Mouse (Mus musculus): ENCODE results near the gene Acot12.

Gene Acot12

GRCm38 (mm10) chr13:91741280-91742047 lies at the start of gene Acot12:
Acot12 (plus strand) TSS chr13:91741512.
- DNase-seq (ENCODE audit: low read depth, low spot score) = no peak

- no peak for DNase-seq (ENCODE audit: low read depth, low spot score)
These were observed 47.7 kb upstream of the Acot12 start for GRCm38 (mm10) chr13:91693615-91694014.

- no peak for DNase-seq (ENCODE audit: low read depth, low spot score)
These were observed 45.9 kb upstream of the Acot12 start for GRCm38 (mm10) chr13:91695406-91695805.

GRCm38 (mm10) chr13:91696109-91696645 lies 45.1 kb upstream of the Acot12 start:
- no peak for DNase-seq (ENCODE audit: low read depth, low spot score)

GRCm38 (mm10) chr13:91697011-91697410 lies 44.3 kb upstream of the Acot12 start:
- DNase-seq (ENCODE audit: low read depth, low spot score) = peak; percentile 24

GRCm38 (mm10) chr13:91702337-91702736 lies 39.0 kb upstream of the Acot12 start:
- DNase-seq (ENCODE audit: low read depth, low spot score) = no peak

GRCm38 (mm10) chr13:91719487-91719886 lies 21.8 kb upstream of the Acot12 start:
- no peak for DNase-seq (ENCODE audit: low read depth, low spot score)

- DNase-seq (ENCODE audit: low read depth, low spot score) = no peak
These were observed 18.1 kb upstream of the Acot12 start for GRCm38 (mm10) chr13:91723108-91723735.

GRCm38 (mm10) chr13:91723736-91724119 lies 17.6 kb upstream of the Acot12 start:
- no peak for DNase-seq (ENCODE audit: low read depth, low spot score)

- DNase-seq (ENCODE audit: low read depth, low spot score) = no peak
These were observed 17.1 kb upstream of the Acot12 start for GRCm38 (mm10) chr13:91724211-91724610.

- DNase-seq (ENCODE audit: low read depth, low spot score) = no peak
These were observed 16.2 kb upstream of the Acot12 start for GRCm38 (mm10) chr13:91725130-91725529.

GRCm38 (mm10) chr13:91727899-91728298 lies 13.4 kb upstream of the Acot12 start:
- no peak for DNase-seq (ENCODE audit: low read depth, low spot score)

- DNase-seq (ENCODE audit: low read depth, low spot score) = no peak
These were observed 4.1 kb upstream of the Acot12 start for GRCm38 (mm10) chr13:91737191-91737590.

GRCm38 (mm10) chr13:91740851-91741250 lies 461 bp upstream of the Acot12 start:
- no peak for DNase-seq (ENCODE audit: low read depth, low spot score)

- DNase-seq (ENCODE audit: low read depth, low spot score) = no peak
These were observed 1.9 kb downstream of the Acot12 start for GRCm38 (mm10) chr13:91743180-91743579.

GRCm38 (mm10) chr13:91746470-91746869 lies 5.2 kb downstream of the Acot12 start:
- no peak for DNase-seq (ENCODE audit: low read depth, low spot score)

GRCm38 (mm10) chr13:91748401-91748800 lies 7.1 kb downstream of the Acot12 start:
- no peak for DNase-seq (ENCODE audit: low read depth, low spot score)

- no peak for DNase-seq (ENCODE audit: low read depth, low spot score)
These were observed 8.7 kb downstream of the Acot12 start for GRCm38 (mm10) chr13:91749981-91750380.

- DNase-seq (ENCODE audit: low read depth, low spot score) = no peak
These were observed 12.4 kb downstream of the Acot12 start for GRCm38 (mm10) chr13:91753724-91754123.

GRCm38 (mm10) chr13:91754762-91755161 lies 13.4 kb downstream of the Acot12 start:
- no peak for DNase-seq (ENCODE audit: low read depth, low spot score)

GRCm38 (mm10) chr13:91756230-91756629 lies 14.9 kb downstream of the Acot12 start:
- no peak for DNase-seq (ENCODE audit: low read depth, low spot score)

GRCm38 (mm10) chr13:91758316-91759048 lies 17.2 kb downstream of the Acot12 start:
- DNase-seq (ENCODE audit: low read depth, low spot score) = no peak
